Mouse (Mus musculus): ENCODE data around the gene Tnr. TPM values are rescaled to one million over a fixed set of nuclear protein-coding genes. Genes with fewer than 3 reads are reported as not detected.

Gene Tnr
- polyA plus RNA-seq, 1 experiment from 2014 or later: not detected

- DNase-seq (ENCODE audit: low spot score): no peak
Measured at GRCm38 (mm10) chr1:159777107-159777506, 253.5 kb downstream of the Tnr start.

GRCm38 (mm10) chr1:159779424-159779823 is 255.9 kb downstream of the Tnr start:
- Histone ChIP-seq H3K4me3 (ENCODE audit: low read depth, low read length) (no peak overlapping the region), H3K9me3 (ENCODE audit: control insufficient read depth, low read length) (no peaks in the 10 kb centered on the region), H3K27ac (replicated peaks; ENCODE audit: low read depth, low read length) (no peak overlapping the region), H3K9ac (ENCODE audit: low read length) (no peak overlapping the region), H3K36me3 (ENCODE audit: control insufficient read depth, insufficient read depth, low read length) (no peaks in the 10 kb centered on the region), H3K4me2 (ENCODE audit: low read depth, severe bottlenecking) (no peak overlapping the region), H3K27me3 (ENCODE audit: control insufficient read depth, insufficient read depth, low read length) (no peaks in the 10 kb centered on the region), H3K4me1 (ENCODE audit: control insufficient read depth, insufficient read depth, low read length) (no peaks in the 10 kb centered on the region)
- ATAC-seq (ENCODE audit: insufficient number of reproducible peaks, low FRiP score, low TSS enrichment, low read depth) (no peak), DNase-seq (ENCODE audit: low spot score) (no peak)
- 89% methylated on average over 3 of the region's 3 CpGs for WGBS

More at GRCm38 (mm10) chr1:159777107-159777506, 253.5 kb downstream of the Tnr start:
- Histone ChIP-seq H3K4me3 (ENCODE audit: low read depth, low read length) (no peak overlapping the region), H3K9ac (ENCODE audit: low read length) (no peak overlapping the region), H3K4me2 (ENCODE audit: low read depth, severe bottlenecking) (no peak overlapping the region), H3K9me3 (ENCODE audit: control insufficient read depth, low read length) (no peaks in the 10 kb centered on the region), H3K27me3 (ENCODE audit: control insufficient read depth, insufficient read depth, low read length) (no peaks in the 10 kb centered on the region), H3K27ac (replicated peaks; ENCODE audit: low read depth, low read length) (no peak overlapping the region), H3K36me3 (ENCODE audit: control insufficient read depth, insufficient read depth, low read length) (no peaks in the 10 kb centered on the region), H3K4me1 (ENCODE audit: control insufficient read depth, insufficient read depth, low read length) (no peaks in the 10 kb centered on the region)
- ATAC-seq (ENCODE audit: insufficient number of reproducible peaks, low FRiP score, low TSS enrichment, low read depth): no peak
- WGBS: 78% methylated on average over 3 of the region's 3 CpGs

GRCm38 (mm10) chr1:159783842-159784241 is 260.3 kb downstream of the Tnr start:
- WGBS: 33% methylated on average over 5 of the region's 5 CpGs
- no peaks in the 10 kb centered on the region for H3K36me3 ChIP-seq (ENCODE audit: control insufficient read depth, insufficient read depth, low read length)
- DNase-seq (ENCODE audit: low spot score): peak; percentile 59
- H3K4me2 ChIP-seq (ENCODE audit: low read depth, severe bottlenecking): no peak overlapping the region
- H3K9ac ChIP-seq (ENCODE audit: low read length): no peak overlapping the region
- H3K9me3 ChIP-seq (ENCODE audit: control insufficient read depth, low read length): no peaks in the 10 kb centered on the region
- no peaks in the 10 kb centered on the region for H3K4me1 ChIP-seq (ENCODE audit: control insufficient read depth, insufficient read depth, low read length)
- no peaks in the 10 kb centered on the region for H3K27me3 ChIP-seq (ENCODE audit: control insufficient read depth, insufficient read depth, low read length)
- H3K27ac ChIP-seq (replicated peaks; ENCODE audit: low read depth, low read length): no peak overlapping the region
- ATAC-seq (ENCODE audit: insufficient number of reproducible peaks, low FRiP score, low TSS enrichment, low read depth): no peak
- no peak overlapping the region for H3K4me3 ChIP-seq (ENCODE audit: low read depth, low read length)

GRCm38 (mm10) chr1:159788312-159788711 is 264.7 kb downstream of the Tnr start:
- DNase-seq (ENCODE audit: low spot score) (no peak), ATAC-seq (ENCODE audit: insufficient number of reproducible peaks, low FRiP score, low TSS enrichment, low read depth) (no peak)
- Histone ChIP-seq H3K4me1 (ENCODE audit: control insufficient read depth, insufficient read depth, low read length) (no peaks in the 10 kb centered on the region), H3K27ac (replicated peaks; ENCODE audit: low read depth, low read length) (no peak overlapping the region), H3K36me3 (ENCODE audit: control insufficient read depth, insufficient read depth, low read length) (no peaks in the 10 kb centered on the region), H3K27me3 (ENCODE audit: control insufficient read depth, insufficient read depth, low read length) (no peaks in the 10 kb centered on the region), H3K4me3 (ENCODE audit: low read depth, low read length) (no peak overlapping the region), H3K9ac (ENCODE audit: low read length) (no peak overlapping the region), H3K4me2 (ENCODE audit: low read depth, severe bottlenecking) (no peak overlapping the region), H3K9me3 (ENCODE audit: control insufficient read depth, low read length) (no peaks in the 10 kb centered on the region)
- WGBS: 75% methylated on average over 4 of the region's 4 CpGs

GRCm38 (mm10) chr1:159792546-159792945 is 269.0 kb downstream of the Tnr start:
- no peak overlapping the region for H3K27ac ChIP-seq (replicated peaks; ENCODE audit: low read depth, low read length)
- H3K4me1 ChIP-seq (ENCODE audit: control insufficient read depth, insufficient read depth, low read length): 0 out of 2 replicates have a peak, but pooled peaks cover 3% of the 10 kb centered on the region
- no peaks in the 10 kb centered on the region for H3K27me3 ChIP-seq (ENCODE audit: control insufficient read depth, insufficient read depth, low read length)
- ATAC-seq (ENCODE audit: insufficient number of reproducible peaks, low FRiP score, low TSS enrichment, low read depth) (no peak), DNase-seq (ENCODE audit: low spot score) (no peak)
- H3K4me2 ChIP-seq (ENCODE audit: low read depth, severe bottlenecking): no peak overlapping the region
- H3K36me3 ChIP-seq (ENCODE audit: control insufficient read depth, insufficient read depth, low read length): no peaks in the 10 kb centered on the region
- WGBS: 84% methylated on average over 2 of the region's 2 CpGs
- no peak overlapping the region for H3K9ac ChIP-seq (ENCODE audit: low read length)
- no peaks in the 10 kb centered on the region for H3K9me3 ChIP-seq (ENCODE audit: control insufficient read depth, low read length)
- no peak overlapping the region for H3K4me3 ChIP-seq (ENCODE audit: low read depth, low read length)

- no peaks in the 10 kb centered on the region for H3K9me3 ChIP-seq (ENCODE audit: control insufficient read depth, low read length)
- H3K9ac ChIP-seq (ENCODE audit: low read length): no peak overlapping the region
- H3K27ac ChIP-seq (replicated peaks; ENCODE audit: low read depth, low read length): no peak overlapping the region
- H3K4me2 ChIP-seq (ENCODE audit: low read depth, severe bottlenecking): no peak overlapping the region
- no peak overlapping the region for H3K4me3 ChIP-seq (ENCODE audit: low read depth, low read length)
- H3K4me1 ChIP-seq (ENCODE audit: control insufficient read depth, insufficient read depth, low read length): 0 out of 2 replicates have a peak, but pooled peaks cover 5% of the 10 kb centered on the region
- H3K27me3 ChIP-seq (ENCODE audit: control insufficient read depth, insufficient read depth, low read length): no peaks in the 10 kb centered on the region
- no peaks in the 10 kb centered on the region for H3K36me3 ChIP-seq (ENCODE audit: control insufficient read depth, insufficient read depth, low read length)
- 73% methylated on average over 2 of the region's 2 CpGs for WGBS
- ATAC-seq (ENCODE audit: insufficient number of reproducible peaks, low FRiP score, low TSS enrichment, low read depth): no peak
- DNase-seq (ENCODE audit: low spot score): no peak
Measured at GRCm38 (mm10) chr1:159796021-159796420, 272.5 kb downstream of the Tnr start.

GRCm38 (mm10) chr1:159800366-159800765 is 276.8 kb downstream of the Tnr start:
- H3K4me1 ChIP-seq (ENCODE audit: control insufficient read depth, insufficient read depth, low read length): 0 out of 2 replicates have a peak, but pooled peaks cover 5% of the 10 kb centered on the region
- no peak overlapping the region for H3K9ac ChIP-seq (ENCODE audit: low read length)
- DNase-seq (ENCODE audit: low spot score) (no peak), ATAC-seq (ENCODE audit: insufficient number of reproducible peaks, low FRiP score, low TSS enrichment, low read depth) (no peak)
- H3K9me3 ChIP-seq (ENCODE audit: control insufficient read depth, low read length): no peaks in the 10 kb centered on the region
- whole genome bisulfite sequencing: 79% methylated on average over 5 of the region's 5 CpGs
- H3K4me2 ChIP-seq (ENCODE audit: low read depth, severe bottlenecking): no peak overlapping the region
- H3K27me3 ChIP-seq (ENCODE audit: control insufficient read depth, insufficient read depth, low read length): no peaks in the 10 kb centered on the region
- no peak overlapping the region for H3K4me3 ChIP-seq (ENCODE audit: low read depth, low read length)
- no peak overlapping the region for H3K27ac ChIP-seq (replicated peaks; ENCODE audit: low read depth, low read length)
- no peaks in the 10 kb centered on the region for H3K36me3 ChIP-seq (ENCODE audit: control insufficient read depth, insufficient read depth, low read length)

- no peak overlapping the region for H3K27ac ChIP-seq (replicated peaks; ENCODE audit: low read depth, low read length)
- H3K9me3 ChIP-seq (ENCODE audit: control insufficient read depth, low read length): no peaks in the 10 kb centered on the region
- no peaks in the 10 kb centered on the region for H3K27me3 ChIP-seq (ENCODE audit: control insufficient read depth, insufficient read depth, low read length)
- H3K36me3 ChIP-seq (ENCODE audit: control insufficient read depth, insufficient read depth, low read length): no peaks in the 10 kb centered on the region
- WGBS: 78% methylated on average over 4 of the region's 4 CpGs
- ATAC-seq (ENCODE audit: insufficient number of reproducible peaks, low FRiP score, low TSS enrichment, low read depth) (no peak), DNase-seq (ENCODE audit: low spot score) (no peak)
- no peak overlapping the region for H3K9ac ChIP-seq (ENCODE audit: low read length)
- H3K4me3 ChIP-seq (ENCODE audit: low read depth, low read length): no peak overlapping the region
- no peak overlapping the region for H3K4me2 ChIP-seq (ENCODE audit: low read depth, severe bottlenecking)
- H3K4me1 ChIP-seq (ENCODE audit: control insufficient read depth, insufficient read depth, low read length): 0 out of 2 replicates have a peak, but pooled peaks cover 5% of the 10 kb centered on the region
Measured at GRCm38 (mm10) chr1:159801753-159802152, 278.2 kb downstream of the Tnr start.

GRCm38 (mm10) chr1:159803711-159804110 is 280.1 kb downstream of the Tnr start:
- Histone ChIP-seq H3K9me3 (ENCODE audit: control insufficient read depth, low read length) (no peaks in the 10 kb centered on the region), H3K36me3 (ENCODE audit: control insufficient read depth, insufficient read depth, low read length) (no peaks in the 10 kb centered on the region), H3K4me2 (ENCODE audit: low read depth, severe bottlenecking) (no peak overlapping the region), H3K4me1 (ENCODE audit: control insufficient read depth, insufficient read depth, low read length) (no peaks in the 10 kb centered on the region), H3K9ac (ENCODE audit: low read length) (no peak overlapping the region), H3K27ac (replicated peaks; ENCODE audit: low read depth, low read length) (no peak overlapping the region), H3K27me3 (ENCODE audit: control insufficient read depth, insufficient read depth, low read length) (no peaks in the 10 kb centered on the region), H3K4me3 (ENCODE audit: low read depth, low read length) (no peak overlapping the region)
- DNase-seq (ENCODE audit: low spot score) (no peak), ATAC-seq (ENCODE audit: insufficient number of reproducible peaks, low FRiP score, low TSS enrichment, low read depth) (no peak)

All from limb, embryonic 11.5 days (tissue).